Mouse (Mus musculus) cerebellum, adult 2 months (tissue): ENCODE data around the gene Atf1.

ENCODE experiments used
- CTCF ChIP-seq: fragments of 200-500 bp; IDR thresholded peaks from 2 replicates; pipeline ENCODE4 v1.5.1; 2011; ENCODE audit warnings: low read depth, mild to moderate bottlenecking, control low read depth, low read length, moderate library complexity, borderline replicate concordance; ENCODE audit not compliant: insufficient read depth
- POLR2A ChIP-seq: fragments of 200-500 bp; IDR thresholded peaks from 2 replicates; pipeline ENCODE4 v1.6.1; 2011; ENCODE audit warnings: low read length, control low read depth, borderline replicate concordance; ENCODE audit not compliant: insufficient read depth

GRCm38 (mm10) chr15:100227663-100228534 is at the start of gene Atf1:
- TF ChIP-seq POLR2A, result peak; percentile 96
- TF ChIP-seq CTCF, result peak; percentile 13; the same call in 1 of the 2 replicates
